Mouse (Mus musculus) c-Kit-negative CD71-positive TER-119-positive erythroid progenitor cells, embryonic 14.5 days (primary cell): ENCODE measurements around the gene Lyzl4.

Source experiments
- DNase-seq: peaks from one replicate; pipeline ENCODE4 v3.0.0-alpha.2; 2013; ENCODE audit warnings: low read depth, low spot score

Gene Lyzl4

GRCm38 (mm10) chr9:121653668-121654067 lies 11.8 kb upstream of the Lyzl4 start:
- no peak for DNase-seq

- DNase-seq = no peak
Measured at GRCm38 (mm10) chr9:121647026-121647425, 5.1 kb upstream of the Lyzl4 start.

GRCm38 (mm10) chr9:121644855-121645254 lies 3.0 kb upstream of the Lyzl4 start:
- no peak for DNase-seq

DNA sequence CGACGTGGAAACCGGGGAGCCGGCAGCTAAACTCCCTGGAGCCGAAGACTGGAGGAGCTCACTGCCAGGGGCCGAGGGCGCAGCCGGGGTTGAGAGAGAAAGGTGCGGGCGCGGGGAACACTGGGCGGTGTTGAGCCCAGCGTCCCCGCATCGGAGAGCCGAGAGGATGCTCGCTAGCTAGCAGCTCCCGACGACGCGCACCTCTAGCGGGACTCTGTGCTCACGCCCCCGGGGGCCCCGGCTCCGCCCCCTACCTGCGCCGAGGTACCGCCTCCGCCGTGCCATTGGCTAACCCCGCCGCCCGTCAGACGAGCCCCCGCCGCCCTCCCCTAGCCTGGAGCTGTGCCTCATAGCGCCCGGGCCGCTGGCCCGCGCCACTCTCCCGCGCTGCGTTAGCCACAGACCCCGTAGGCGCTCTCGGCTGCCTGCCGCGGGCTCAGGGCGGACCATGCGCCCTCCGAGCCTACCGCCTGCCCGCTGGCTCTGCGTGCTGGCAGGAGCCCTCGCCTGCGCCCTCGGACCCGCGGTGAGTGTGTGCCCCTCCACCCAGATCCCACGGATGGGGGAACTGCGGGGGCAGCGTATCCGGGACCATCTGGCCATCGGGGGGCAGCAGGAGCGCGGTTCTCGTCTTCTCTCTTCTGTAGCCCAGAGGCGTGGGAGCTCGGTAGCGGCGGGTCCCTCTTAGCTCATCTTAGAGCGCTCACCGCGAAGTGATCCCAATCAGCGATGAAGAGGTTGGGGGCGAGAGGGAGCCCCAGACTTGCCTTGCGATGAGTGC lies 695 bp upstream of the Lyzl4 start, which contains the start of gene Vipr1:
TSS of gene Vipr1 (plus strand) at position 316 of the 781 bp plus-strand sequence.
- no peak for DNase-seq

- DNase-seq = no peak
Measured at GRCm38 (mm10) chr9:121641235-121641915, 521 bp downstream of the Lyzl4 start.

DNA sequence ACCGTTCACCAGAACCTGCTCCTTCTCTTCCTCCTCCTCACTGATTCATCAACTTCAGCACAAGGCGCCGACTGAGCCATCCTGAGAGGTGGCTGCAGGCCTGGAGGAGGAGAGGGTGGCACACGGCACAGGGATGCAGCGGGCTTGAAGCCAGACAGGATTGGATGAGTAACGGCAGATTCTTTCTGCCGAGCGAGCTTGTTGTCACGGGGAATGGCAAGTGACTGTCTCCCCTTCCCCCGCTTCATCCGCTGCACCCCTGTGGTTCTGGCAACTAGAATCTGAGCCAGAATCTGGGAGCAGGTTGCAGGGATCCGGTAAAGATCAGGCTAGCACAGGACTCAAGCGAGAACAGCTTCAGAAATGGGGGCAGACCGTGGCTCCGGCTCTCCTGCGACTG lies 2.1 kb downstream of the Lyzl4 start:
- no peak for DNase-seq

DNA sequence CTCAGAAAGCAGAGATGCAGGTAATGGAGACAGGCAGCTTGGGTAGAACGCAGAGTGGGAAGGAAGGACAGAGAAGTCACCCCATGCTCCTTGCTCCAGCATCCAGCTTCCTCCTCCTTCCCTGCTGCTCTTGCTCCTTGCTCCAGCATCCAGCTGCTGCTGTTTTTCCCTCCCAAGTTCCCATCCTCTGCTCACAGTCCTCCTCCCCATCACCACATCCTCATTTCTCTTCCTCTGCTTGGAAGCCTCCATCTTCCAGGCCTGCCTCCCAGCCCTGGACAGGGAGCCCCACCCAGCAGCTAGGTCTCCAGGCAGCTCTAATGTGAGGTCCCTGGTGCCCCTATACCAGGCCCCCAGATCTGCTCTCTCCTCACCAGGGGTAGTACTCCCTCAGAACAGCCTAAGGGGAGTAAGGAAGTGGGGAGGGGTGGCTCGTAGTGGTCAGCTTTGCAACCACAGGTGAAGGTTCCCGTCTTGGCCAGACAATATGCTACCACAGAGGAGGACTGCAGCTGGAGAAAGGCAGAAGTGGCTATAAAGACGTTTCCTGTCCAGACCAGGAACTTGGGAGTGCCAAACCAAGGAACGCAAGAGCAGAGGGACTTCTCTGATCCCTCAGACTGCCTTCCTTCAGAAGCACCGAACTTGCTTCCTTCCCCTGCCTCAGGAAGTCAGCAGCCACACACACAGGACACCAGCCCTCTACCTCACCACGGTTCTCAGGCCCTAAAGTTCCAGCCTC lies 5.9 kb downstream of the Lyzl4 start:
- no peak for DNase-seq

- DNase-seq = no peak
Measured at GRCm38 (mm10) chr9:121633306-121633705, 8.6 kb downstream of the Lyzl4 start.

- DNase-seq = no peak
Measured at GRCm38 (mm10) chr9:121632891-121633290, 9.0 kb downstream of the Lyzl4 start.

DNA sequence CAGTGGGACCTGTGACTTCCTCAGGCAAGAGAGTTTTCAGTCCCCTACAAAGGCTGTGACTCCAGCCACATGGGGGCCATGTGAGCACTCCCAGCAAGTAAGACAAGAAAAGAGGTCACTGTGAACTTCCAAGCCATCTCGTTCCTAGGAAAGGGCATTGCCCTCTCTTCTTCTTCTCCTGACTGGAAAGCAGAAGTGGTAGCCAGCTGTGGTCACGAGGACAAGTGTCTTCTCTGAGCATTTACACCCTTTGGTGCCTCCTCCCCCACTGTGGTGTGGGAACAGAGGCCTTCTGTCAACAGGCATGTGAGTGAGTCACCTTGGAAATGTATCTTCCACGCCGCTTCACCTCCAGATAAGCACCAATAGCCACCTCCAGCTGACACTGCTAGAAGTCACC lies 9.9 kb downstream of the Lyzl4 start:
- DNase-seq = no peak

DNA sequence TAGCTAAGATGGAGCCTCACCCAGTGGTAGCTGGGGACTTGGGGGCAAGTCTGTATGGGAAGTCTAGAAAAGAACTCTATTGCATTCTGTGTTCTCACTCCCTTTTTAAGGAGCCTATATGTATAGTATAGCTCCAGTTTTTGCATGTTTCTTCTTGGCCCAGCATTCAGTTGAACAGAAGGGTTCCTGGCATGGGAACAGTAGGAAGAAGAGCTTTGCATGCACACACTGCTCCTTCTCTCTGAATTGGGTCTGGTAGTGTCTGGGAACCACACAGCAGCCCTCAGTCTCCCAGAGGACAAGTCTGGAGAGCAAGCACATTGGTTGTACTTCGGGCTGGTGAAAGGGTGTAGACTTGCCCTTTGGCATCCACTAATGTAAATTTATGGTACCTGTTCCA lies 11.3 kb downstream of the Lyzl4 start:
- DNase-seq = no peak

DNA sequence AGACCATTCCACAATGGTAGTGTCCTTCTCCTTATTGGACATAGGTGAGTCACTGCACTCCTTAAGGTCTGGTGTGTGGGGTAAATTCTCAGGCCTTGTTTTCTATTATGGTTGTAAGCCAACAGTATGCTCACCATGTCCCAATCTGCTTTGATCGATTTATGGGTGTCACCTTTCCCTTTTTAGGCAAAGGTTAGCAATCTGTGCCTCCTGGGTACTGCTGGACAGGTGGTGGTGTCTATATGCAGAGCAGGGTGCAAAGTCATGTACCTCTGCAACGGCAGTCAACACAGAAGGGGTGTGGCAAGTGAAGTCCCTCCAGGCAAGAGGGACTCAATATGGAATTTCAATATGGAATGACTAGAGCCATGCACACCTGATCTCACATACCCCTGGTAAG lies 17.0 kb downstream of the Lyzl4 start:
- no peak for DNase-seq

- no peak for DNase-seq
Measured at GRCm38 (mm10) chr9:121623235-121623634, 18.7 kb downstream of the Lyzl4 start.

DNA sequence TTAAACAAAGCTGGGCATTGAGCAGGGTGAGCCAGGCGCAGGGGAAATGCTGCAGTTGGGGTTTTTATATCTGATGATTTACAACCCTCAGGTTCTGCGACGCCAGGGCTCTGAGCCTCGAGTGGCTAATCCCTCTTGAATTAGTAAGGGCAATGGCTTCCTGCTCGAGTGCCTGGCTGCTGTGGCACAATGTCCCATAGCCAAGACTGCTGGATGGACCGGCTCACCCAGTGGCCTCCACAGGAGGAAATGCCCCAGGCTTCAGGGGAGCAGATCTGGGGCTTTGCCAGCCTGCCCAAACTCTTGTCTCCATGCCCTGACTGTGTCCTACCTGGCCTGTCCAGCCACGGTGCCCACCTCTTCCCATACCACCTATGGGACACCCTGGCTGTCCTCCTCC lies 22.5 kb downstream of the Lyzl4 start:
- DNase-seq = no peak

- DNase-seq = no peak
Measured at GRCm38 (mm10) chr9:121616471-121616870, 25.4 kb downstream of the Lyzl4 start.

DNA sequence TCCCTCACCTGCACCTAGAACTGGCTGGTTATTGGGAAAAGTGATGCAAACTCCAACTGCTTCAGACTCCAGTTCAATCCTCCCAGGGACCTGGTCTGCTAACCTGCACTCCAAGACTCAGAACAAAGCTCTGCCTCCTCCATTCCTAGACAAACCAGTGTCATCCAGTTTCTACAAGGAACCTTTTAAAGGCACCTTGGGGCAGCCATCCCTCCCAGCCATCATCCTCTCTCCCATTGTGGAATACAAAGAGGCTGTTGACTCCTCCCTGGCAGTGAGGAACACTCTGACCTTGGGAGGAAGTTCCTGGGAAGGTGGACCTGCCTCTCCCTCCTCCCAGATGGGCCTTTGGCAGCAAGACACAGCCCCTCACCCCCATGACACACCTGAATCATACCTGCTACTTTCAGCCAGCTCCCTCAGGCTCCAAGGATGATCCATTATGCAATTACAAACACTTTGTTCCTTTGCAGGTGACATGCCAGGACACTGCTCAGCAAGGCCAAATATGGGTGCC lies 27.6 kb downstream of the Lyzl4 start:
- no peak for DNase-seq

DNA sequence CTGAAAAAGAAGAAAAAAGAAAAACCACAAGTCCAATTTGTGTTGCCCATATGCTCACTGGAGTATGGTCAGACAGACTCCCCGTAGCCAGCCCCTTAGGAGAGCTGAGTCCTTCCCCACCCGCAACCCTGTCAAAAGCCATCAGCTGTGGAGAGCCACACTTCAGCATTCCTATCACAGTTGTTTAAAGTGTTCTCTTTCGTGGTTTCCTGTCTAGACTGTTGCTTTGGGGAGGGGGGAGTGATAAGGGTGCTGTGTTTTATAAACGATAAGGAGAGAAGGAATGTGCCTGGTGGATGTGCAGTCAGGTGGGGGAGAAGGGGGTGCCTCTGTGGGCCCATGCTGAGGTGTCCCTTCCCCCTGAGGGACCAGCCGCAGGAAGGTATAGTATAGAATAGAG lies 28.7 kb downstream of the Lyzl4 start:
- no peak for DNase-seq

- no peak for DNase-seq
Measured at GRCm38 (mm10) chr9:121609381-121609780, 32.5 kb downstream of the Lyzl4 start.

DNA sequence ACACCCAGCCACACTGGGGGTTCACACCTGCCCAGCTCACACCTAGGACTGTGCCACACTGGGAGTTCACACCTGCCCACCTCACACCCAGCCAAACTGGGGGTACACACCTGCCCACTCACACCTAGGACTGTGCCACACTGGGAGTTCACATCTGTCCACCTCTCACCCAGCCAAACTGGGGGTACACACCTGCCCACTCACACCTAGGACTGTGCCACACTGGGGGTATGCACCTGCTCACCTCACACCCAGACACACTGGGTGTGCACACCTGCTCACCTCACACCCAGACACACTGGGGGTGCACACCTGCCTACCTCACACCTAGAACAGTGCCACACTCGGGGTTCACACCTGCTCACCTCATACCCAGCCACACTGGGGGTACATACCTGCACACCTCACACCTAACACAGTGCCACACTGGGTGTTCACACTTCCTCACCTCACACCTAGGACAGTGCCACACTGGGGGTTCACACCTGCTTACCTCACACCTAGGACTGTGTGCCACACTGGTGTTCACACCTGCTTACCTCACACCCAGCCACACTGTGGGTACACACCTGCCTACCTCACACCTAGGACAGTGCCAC lies 35.3 kb downstream of the Lyzl4 start:
- DNase-seq = no peak

DNA sequence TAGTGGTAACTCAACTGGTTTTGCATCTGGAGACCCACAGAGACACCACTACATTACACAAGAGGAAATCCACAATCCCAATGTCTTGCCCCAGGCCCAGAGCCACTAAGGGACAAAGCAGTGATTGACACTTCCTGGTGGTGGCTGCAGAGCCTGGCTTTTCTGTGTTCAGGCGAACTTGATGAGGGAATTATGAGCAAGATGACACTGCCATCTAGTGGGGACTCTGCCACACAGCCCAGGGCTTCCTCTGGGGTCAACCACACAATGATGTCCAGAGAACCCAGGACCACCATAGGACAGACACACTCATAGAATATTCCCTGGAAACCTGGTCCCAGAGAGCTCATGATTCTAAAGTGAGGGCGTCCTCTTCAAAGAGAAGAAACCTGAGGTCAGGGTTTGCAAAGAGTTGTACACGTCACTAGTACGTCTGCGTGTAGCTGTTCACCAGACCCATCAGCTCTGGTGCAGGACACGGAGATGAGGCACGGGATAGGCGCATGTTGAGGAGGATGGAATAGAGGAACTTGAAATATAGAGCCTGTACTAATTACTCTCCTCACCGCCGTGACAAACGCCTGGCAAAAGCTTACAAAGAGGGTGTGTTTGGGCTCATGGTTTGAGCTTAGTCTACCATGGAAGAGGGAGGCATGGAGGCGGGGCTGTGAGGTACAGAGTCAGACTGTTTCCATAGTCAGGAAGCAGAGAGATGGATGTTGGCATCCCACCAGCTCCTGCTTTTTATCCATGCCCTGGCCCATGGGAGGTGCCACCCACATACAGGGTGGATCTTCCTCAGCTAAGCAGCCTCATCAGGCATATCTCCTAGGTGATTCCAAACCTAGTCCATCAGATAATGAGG lies 36.2 kb downstream of the Lyzl4 start:
- no peak for DNase-seq

DNA sequence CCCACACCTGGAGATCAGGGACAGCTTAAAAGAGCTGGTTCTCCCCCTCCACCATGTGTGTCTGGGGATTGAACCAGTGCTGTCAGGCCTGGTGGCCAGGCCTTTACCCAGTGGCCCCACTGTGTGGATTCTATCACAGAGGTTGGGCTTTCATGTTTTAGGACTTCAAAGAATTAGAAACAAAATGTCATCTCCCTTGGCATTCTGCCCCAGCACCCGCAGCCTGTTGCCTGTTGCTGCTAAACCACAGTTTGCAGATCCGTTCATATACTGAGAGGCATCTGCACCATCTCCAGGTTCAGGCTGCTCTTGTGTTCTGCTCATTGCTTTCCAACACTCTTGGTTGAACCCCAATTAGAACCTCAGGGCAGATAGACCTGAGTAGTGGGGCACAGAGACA lies 39.5 kb downstream of the Lyzl4 start:
- DNase-seq = no peak
